Mouse (Mus musculus) CD4-positive naive resting alpha-beta T cell, adult 76 days (primary cell): ENCODE results near the gene Zfp316. TPM values are rescaled to one million over a fixed set of nuclear protein-coding genes. Genes with fewer than 3 reads are reported as not detected.

Experiments used
- total RNA-seq: library from RNA; stranded (reverse); gene quantifications from one replicate; pipeline ENCODE4 v1.2.4, GENCODE M21; 2023

The Zfp316 gene
- 1.5 TPM for total RNA-seq

GRCm38 (mm10) chr5:143269363-143270150 is at the start of gene Zfp316:
TSS of gene Zfp316 (minus strand) at chr5:143270022.

GRCm38 (mm10) chr5:143314730-143315513 is 45.1 kb upstream of the Zfp316 start, which contains the start of gene E130309D02Rik:
TSS of gene E130309D02Rik (minus strand) at chr5:143315360.

GRCm38 (mm10) chr5:143293404-143293803 is 23.6 kb upstream of the Zfp316 start, which contains the start of gene Zfp853:
TSS of gene Zfp853 (minus strand) at chr5:143293623.

DNA sequence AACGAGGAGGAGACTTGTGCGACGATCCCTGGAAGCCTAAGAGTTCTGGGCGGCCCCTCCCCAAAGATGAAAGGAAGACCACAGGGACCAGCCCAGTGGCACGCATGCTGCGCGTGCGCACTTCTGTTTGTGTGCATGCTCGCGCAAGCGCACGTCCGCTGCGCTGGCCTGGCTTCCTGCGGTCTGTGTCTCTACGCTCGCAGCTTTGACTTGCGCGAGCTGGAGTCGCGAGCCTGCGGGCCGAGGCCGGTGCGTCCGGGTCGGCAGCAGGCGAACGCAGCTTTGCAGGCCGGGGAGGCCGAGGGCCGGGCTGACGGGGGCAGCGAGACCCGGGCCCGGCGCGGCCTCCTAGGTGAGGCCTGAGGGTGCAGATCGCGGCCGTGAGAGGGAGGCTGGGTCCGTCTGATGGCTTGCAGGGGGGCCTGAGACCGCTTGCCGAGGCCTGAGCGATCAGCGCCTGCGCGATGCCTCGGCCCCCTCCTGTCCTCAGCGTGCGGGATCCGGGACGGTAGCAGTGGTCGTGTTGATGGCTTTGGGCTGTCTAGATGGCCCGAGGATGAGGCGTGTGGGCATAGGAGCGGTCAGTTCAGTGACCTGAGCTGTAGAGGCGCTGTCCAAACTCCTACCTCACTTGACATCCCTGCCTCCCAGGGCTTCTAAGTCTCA is 34.7 kb downstream of the Zfp316 start, which contains the start of gene Zfp12:
Zfp12 (plus strand) TSS at position 136 of the 666 bp plus-strand sequence.

GRCm38 (mm10) chr5:143226790-143227189 is 43.0 kb downstream of the Zfp316 start, which contains the start of gene Spdye4a:
TSS of gene Spdye4a (minus strand) at chr5:143226890.

Other genes with a start within 250 kb of the Zfp316 start
- 19.6 TPM for gene Rnf216, start 157.0 kb downstream of the Zfp316 start, total RNA-seq
- not detected for gene Olfr718-ps1, start 122.4 kb downstream of the Zfp316 start, total RNA-seq
- 16.9 TPM for gene Rbak, start 89.2 kb downstream of the Zfp316 start, total RNA-seq
- not detected for gene Spdye4b, start 89.0 kb downstream of the Zfp316 start, total RNA-seq
- not detected for gene Spdye4a, start 43.1 kb downstream of the Zfp316 start, total RNA-seq
- gene Zfp12, start 34.9 kb downstream of the Zfp316 start, total RNA-seq, result 33.2 TPM
- 0.85 TPM for gene Zfp853, start 23.6 kb upstream of the Zfp316 start, total RNA-seq
- 39.9 TPM for gene E130309D02Rik, start 45.3 kb upstream of the Zfp316 start, total RNA-seq
- 58.2 TPM for gene Zdhhc4, start 59.2 kb upstream of the Zfp316 start, total RNA-seq
- gene Grid2ip, start 87.3 kb upstream of the Zfp316 start, total RNA-seq, result not detected
- 20.9 TPM for gene Kdelr2, start 133.8 kb upstream of the Zfp316 start, total RNA-seq
- 6.9 TPM for gene Daglb, start 194.6 kb upstream of the Zfp316 start, total RNA-seq